Mouse (Mus musculus) layer of hippocampus, adult 8-10 months (tissue): ENCODE measurements around the gene Sgip1. TPM values are rescaled to one million over a fixed set of nuclear protein-coding genes. Genes with fewer than 3 reads are reported as not detected.

Experiments used
- DNase-seq, 2 experiments: peaks; one replicate each; pipeline ENCODE4 v3.0.0; 2022; ENCODE audit warnings: low spot score in 2 of 2
- total RNA-seq, 4 experiments: library from RNA; stranded (reverse); gene quantifications; 2 replicates each; pipeline ENCODE4 v1.2.4; 2022

Sgip1 gene
- total RNA-seq: 100 to 1,000 TPM; 258 to 282 (median 268) TPM

- no peak for DNase-seq
Measured at GRCm38 (mm10) chr4:102741287-102741686, at the start of gene Sgip1. TSS of gene Sgip1 (plus strand) at chr4:102741297.

- DNase-seq: no peak
Measured at GRCm38 (mm10) chr4:102691402-102691801, 49.7 kb upstream of the Sgip1 start.

- no peak for DNase-seq
Measured at GRCm38 (mm10) chr4:102697966-102698365, 43.1 kb upstream of the Sgip1 start.

GRCm38 (mm10) chr4:102711731-102712130 lies 29.4 kb upstream of the Sgip1 start:
- no peak for DNase-seq

- no peak for DNase-seq
Measured at GRCm38 (mm10) chr4:102715532-102715931, 25.6 kb upstream of the Sgip1 start.

GRCm38 (mm10) chr4:102717123-102717828 lies 23.8 kb upstream of the Sgip1 start:
- no peak for DNase-seq

GRCm38 (mm10) chr4:102719535-102719934 lies 21.6 kb upstream of the Sgip1 start:
- no peak for DNase-seq

- DNase-seq: no peak
Measured at GRCm38 (mm10) chr4:102719951-102720350, 21.1 kb upstream of the Sgip1 start.

- DNase-seq: no peak
Measured at GRCm38 (mm10) chr4:102724442-102724841, 16.7 kb upstream of the Sgip1 start.

- DNase-seq: no peak
Measured at GRCm38 (mm10) chr4:102730976-102731375, 10.1 kb upstream of the Sgip1 start.

GRCm38 (mm10) chr4:102734022-102734657 lies 7.0 kb upstream of the Sgip1 start:
- no peak for DNase-seq

GRCm38 (mm10) chr4:102753334-102754090 lies 12.4 kb downstream of the Sgip1 start:
- DNase-seq: no peak

- DNase-seq: peak; percentile 63 to 77
Measured at GRCm38 (mm10) chr4:102759095-102759890, 18.2 kb downstream of the Sgip1 start.

GRCm38 (mm10) chr4:102760042-102760821 lies 19.1 kb downstream of the Sgip1 start:
- DNase-seq: peak; percentile 91 to 94

GRCm38 (mm10) chr4:102762075-102762474 lies 21.0 kb downstream of the Sgip1 start:
- DNase-seq: no peak

- DNase-seq: no peak
Measured at GRCm38 (mm10) chr4:102769070-102769469, 28.0 kb downstream of the Sgip1 start.

- peak in 1 of 2 experiments; percentile 2 for DNase-seq
Measured at GRCm38 (mm10) chr4:102769936-102770335, 28.8 kb downstream of the Sgip1 start.

- no peak for DNase-seq
Measured at GRCm38 (mm10) chr4:102771598-102772357, 30.7 kb downstream of the Sgip1 start.

- no peak for DNase-seq
Measured at GRCm38 (mm10) chr4:102773225-102773624, 32.1 kb downstream of the Sgip1 start.

GRCm38 (mm10) chr4:102773841-102774240 lies 32.7 kb downstream of the Sgip1 start:
- DNase-seq: no peak
